Mouse (Mus musculus) intestine, postnatal 0 days (tissue): Measurements from ENCODE around the gene Def8. TPM values are rescaled to one million over a fixed set of nuclear protein-coding genes. Genes with fewer than 3 reads are reported as not detected.

Source experiments
- ATAC-seq: fragments of 200-750 bp; cut with Nextera tagmentation; 2 replicates; pipeline ENCODE4 v1.8.0; 2017; ENCODE audit warnings: mild to moderate bottlenecking, moderate TSS enrichment, moderate library complexity
- H3K27ac ChIP-seq: fragments of 300-500 bp; sonication (generic); 2 replicates; pipeline ENCODE4 v1.5.1; 2014; ENCODE audit warnings: mild to moderate bottlenecking, low read depth, low read length, moderate library complexity
- H3K27me3 ChIP-seq: fragments of 300-500 bp; sonication (generic); replicated peaks from 2 replicates; pipeline ENCODE4 v1.6.1; 2014; ENCODE audit warnings: low read length, mixed read lengths; ENCODE audit not compliant: control insufficient read depth, insufficient read depth
- H3K36me3 ChIP-seq: fragments of 300-500 bp; sonication (generic); 2 replicates; pipeline ENCODE4 v1.6.1; 2014; ENCODE audit warnings: mild to moderate bottlenecking, moderate library complexity; ENCODE audit not compliant: control insufficient read depth, insufficient read depth
- H3K4me1 ChIP-seq: fragments of 300-500 bp; sonication (generic); replicated peaks from 2 replicates; pipeline ENCODE4 v1.6.1; 2014; ENCODE audit warnings: antibody characterized with exemption, low read length, mixed read lengths; ENCODE audit not compliant: control insufficient read depth, insufficient read depth
- H3K4me2 ChIP-seq: fragments of 300-500 bp; sonication (generic); replicated peaks from 2 replicates; pipeline ENCODE4 v1.6.1; 2014; ENCODE audit warnings: low read depth, mild to moderate bottlenecking, moderate library complexity
- H3K4me3 ChIP-seq: fragments of 300-500 bp; sonication (generic); 2 replicates; pipeline ENCODE4 v1.5.1; 2014; ENCODE audit warnings: low read depth, low read length
- H3K9ac ChIP-seq: fragments of 300-500 bp; sonication (generic); 2 replicates; pipeline ENCODE4 v1.6.1; 2014; ENCODE audit warnings: mild to moderate bottlenecking, low read depth, low read length
- H3K9me3 ChIP-seq: fragments of 300-500 bp; sonication (generic); 2 replicates; pipeline ENCODE4 v1.6.1; 2016; ENCODE audit warnings: mixed run types; ENCODE audit not compliant: control insufficient read depth
- CTCF ChIP-seq: sonication (generic); IDR thresholded peaks from 2 replicates; pipeline ENCODE4 v1.5.1; 2016; ENCODE audit warnings: low read depth, mild to moderate bottlenecking, control low read depth, antibody characterized with exemption, moderate library complexity
- WGBS: fragments of 180-500 bp; shearing (Covaris S2); extraction: QIAGEN DNeasy Blood & Tissue Kit; methylation state at CpG from one replicate; pipeline ENCODE4 v1.1.7; 2014; 5-methylcytosine and 5-hydroxymethylcytosine counted together
- polyA plus RNA-seq: library from polyadenylated mRNA; unstranded; fragments of >200 nt; fragmentation: Nextera tagmentation; extraction: Ambion mirVana; gene quantifications from 2 replicates; pipeline ENCODE4 v1.2.1, GENCODE M21; 2015

The Def8 gene
- polyA plus RNA-seq, 1 experiment from 2014 or later, result 18.4 TPM

DNA sequence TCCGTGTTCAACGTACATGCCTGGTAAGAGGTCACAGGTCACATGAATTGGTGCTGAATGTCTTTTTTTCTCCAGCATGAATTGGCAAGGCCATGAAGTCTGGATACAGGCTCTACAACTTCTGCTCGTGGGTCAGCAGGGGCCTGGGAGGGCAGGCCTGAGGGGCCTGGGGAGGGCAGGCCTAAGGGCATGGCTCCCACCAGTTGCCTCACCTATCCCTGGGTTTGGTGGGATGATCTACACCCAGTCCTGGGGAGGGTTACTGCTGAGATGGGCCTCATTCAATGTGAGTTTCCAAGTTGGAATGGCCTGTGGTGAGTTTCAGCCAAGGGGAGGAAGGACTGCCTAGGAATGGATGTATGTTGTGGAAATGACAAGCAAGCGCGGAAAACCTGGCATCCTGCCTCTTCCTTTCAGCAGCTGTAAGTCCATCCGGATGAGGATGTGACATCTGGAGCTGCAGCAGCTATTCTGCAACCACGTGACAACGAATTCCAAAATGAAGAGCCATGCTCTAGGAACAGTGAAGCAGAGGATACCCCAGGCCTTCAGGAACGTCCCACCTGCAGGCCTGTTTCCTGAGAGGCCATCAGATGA, 20.5 kb upstream of the Def8 start:
- Histone ChIP-seq H3K4me1 (no peaks in the 10 kb centered on the region), H3K4me3 (no peak overlapping the region), H3K4me2 (no peak overlapping the region), H3K27ac (no peak overlapping the region), H3K27me3 (peaks cover under 1% of the 10 kb centered on the region; the same call in 1 of the 2 replicates), H3K36me3 (peaks cover 54% of the 10 kb centered on the region), H3K9me3 (no peaks in the 10 kb centered on the region), H3K9ac (no peak overlapping the region)
- no peak for ATAC-seq
- 78% methylated on average over 9 of the region's 9 CpGs for WGBS
- no peak for TF ChIP-seq CTCF

DNA sequence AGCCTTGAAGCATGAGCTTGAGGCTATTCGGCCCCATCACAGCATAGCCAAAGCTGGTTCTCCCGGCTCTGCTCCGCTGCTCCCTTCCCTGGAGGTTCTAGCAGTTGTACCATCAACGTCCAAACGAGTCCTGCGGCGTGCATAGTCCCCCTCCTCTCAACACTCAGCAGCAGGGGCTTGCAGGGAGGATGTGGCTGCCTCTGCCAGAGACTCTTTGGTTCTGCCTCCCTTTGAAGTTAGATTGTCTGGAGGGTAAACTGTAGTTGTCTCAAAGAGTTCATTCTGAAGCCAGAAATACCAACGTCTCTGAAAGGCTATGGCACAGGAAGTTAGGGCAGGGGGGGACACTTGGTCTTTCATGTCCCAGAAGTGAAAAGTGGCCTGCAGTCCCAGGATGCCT, 18.8 kb upstream of the Def8 start:
- H3K4me3 ChIP-seq, result no peak overlapping the region
- peaks cover 12% of the 10 kb centered on the region for H3K27me3 ChIP-seq
- no peak overlapping the region for H3K9ac ChIP-seq
- H3K27ac ChIP-seq, result no peak overlapping the region
- H3K4me2 ChIP-seq, result no peak overlapping the region
- H3K9me3 ChIP-seq, result no peaks in the 10 kb centered on the region
- 55% methylated on average over 8 of the region's 8 CpGs for WGBS
- no peak for TF ChIP-seq CTCF
- ATAC-seq, result no peak
- H3K4me1 ChIP-seq, result no peaks in the 10 kb centered on the region
- peaks cover 37% of the 10 kb centered on the region for H3K36me3 ChIP-seq

DNA sequence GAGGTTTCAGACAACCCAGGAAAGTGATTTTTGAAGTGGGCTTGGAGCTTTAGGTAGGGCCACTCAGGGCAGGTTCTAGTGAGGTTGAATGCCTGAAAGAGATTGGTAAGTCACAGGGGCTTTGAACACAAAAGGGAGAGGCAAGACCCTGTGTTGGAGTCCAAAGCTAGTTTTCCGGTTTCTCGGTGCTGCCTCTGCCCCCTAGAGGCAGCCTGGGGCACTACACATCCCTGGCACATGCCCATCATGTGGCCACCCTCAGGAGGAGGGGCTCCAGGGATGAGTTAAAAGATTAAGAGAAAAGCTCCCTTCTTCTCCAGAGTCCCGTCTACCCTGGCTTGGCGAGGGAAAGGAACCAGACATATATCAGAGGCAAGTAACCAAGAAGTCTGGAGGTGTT, 16.5 kb upstream of the Def8 start, which contains the start of gene Mc1r:
TSS of gene Mc1r (plus strand) at position 322 of the 400 bp plus-strand sequence.
- H3K4me2 ChIP-seq, result peak within 1 kb of the TSS; percentile 40
- peak; percentile 12; the same call in 1 of the 2 replicates for ATAC-seq
- no peak within 1 kb of the TSS for H3K4me3 ChIP-seq
- no peaks in the 10 kb centered on the region for H3K9me3 ChIP-seq
- H3K27me3 ChIP-seq, result peaks cover 34% of the 10 kb centered on the region
- 10% methylated on average over 4 of the region's 4 CpGs for WGBS
- no peak within 1 kb of the TSS for H3K27ac ChIP-seq
- TF ChIP-seq CTCF, result peak; percentile 83
- peaks cover 15% of the 10 kb centered on the region for H3K36me3 ChIP-seq
- H3K4me1 ChIP-seq, result no peaks in the 10 kb centered on the region
- H3K9ac ChIP-seq, result no peak within 1 kb of the TSS

DNA sequence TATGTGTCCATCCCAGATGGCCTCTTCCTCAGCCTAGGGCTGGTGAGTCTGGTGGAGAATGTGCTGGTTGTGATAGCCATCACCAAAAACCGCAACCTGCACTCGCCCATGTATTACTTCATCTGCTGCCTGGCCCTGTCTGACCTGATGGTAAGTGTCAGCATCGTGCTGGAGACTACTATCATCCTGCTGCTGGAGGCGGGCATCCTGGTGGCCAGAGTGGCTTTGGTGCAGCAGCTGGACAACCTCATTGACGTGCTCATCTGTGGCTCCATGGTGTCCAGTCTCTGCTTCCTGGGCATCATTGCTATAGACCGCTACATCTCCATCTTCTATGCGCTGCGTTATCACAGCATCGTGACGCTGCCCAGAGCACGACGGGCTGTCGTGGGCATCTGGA, 15.7 kb upstream of the Def8 start:
- Histone ChIP-seq H3K9me3 (no peaks in the 10 kb centered on the region), H3K9ac (no peak overlapping the region), H3K4me2 (no peak overlapping the region), H3K27me3 (peaks cover 42% of the 10 kb centered on the region), H3K4me3 (no peak overlapping the region), H3K27ac (no peak overlapping the region), H3K36me3 (peaks cover 7% of the 10 kb centered on the region; the same call in 1 of the 2 replicates), H3K4me1 (no peaks in the 10 kb centered on the region)
- no peak for ATAC-seq
- WGBS, result 89% methylated on average over 13 of the region's 13 CpGs
- no peak for TF ChIP-seq CTCF

DNA sequence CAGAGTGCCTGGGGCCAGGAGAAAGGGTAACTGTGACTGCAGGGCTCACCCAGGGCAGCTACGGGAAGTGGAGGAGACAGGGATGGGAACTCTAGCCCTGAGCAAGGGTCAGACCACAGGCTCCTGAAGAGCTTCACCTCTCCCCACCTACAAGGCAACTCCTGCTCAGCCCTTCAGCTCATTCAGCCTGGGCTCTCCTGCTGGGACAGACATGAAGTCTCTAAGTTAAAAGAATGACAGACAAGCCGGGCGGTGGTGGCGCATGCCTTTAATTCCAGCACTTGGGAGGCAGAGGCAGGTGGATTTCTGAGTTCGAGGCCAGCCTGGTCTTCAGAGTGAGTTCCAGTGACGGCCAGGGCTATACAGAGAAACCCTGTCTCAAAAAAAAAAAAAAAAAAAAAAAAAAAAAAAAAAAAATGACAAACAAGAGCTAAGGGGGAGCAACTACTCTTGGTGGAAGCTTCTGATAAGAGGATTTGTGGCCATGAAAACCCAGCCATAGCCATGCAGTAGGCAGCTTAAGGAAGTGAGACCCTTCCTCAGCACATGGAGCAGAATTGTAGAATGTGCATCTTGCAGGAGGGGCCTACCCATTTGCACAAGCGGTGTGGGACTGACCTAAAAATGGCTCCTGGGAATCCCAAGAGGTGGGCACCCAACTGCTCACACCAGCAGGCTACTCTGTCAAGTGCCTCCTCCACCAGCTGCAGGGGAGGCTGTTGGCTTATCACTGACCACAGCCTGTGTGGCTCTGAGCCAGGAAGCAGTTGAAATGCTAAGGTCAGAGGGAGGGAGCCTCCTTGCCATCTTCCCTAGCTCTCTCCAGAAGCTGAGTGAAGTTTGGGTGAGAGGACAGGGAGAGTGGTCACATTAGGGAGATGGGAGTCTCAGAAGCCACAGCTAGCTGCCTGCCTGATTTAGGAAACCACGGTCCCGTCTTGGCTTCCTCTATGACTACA, 14.5 kb upstream of the Def8 start:
- no peaks in the 10 kb centered on the region for H3K4me1 ChIP-seq
- TF ChIP-seq CTCF, result no peak
- no peak overlapping the region for H3K4me3 ChIP-seq
- no peak for ATAC-seq
- H3K4me2 ChIP-seq, result no peak overlapping the region
- H3K27ac ChIP-seq, result no peak overlapping the region
- H3K27me3 ChIP-seq, result peaks cover 47% of the 10 kb centered on the region
- H3K9me3 ChIP-seq, result no peaks in the 10 kb centered on the region
- no peak overlapping the region for H3K9ac ChIP-seq
- 69% methylated on average over 9 of the region's 9 CpGs for WGBS
- H3K36me3 ChIP-seq, result no peaks in the 10 kb centered on the region; the same call in 1 of the 2 replicates

DNA sequence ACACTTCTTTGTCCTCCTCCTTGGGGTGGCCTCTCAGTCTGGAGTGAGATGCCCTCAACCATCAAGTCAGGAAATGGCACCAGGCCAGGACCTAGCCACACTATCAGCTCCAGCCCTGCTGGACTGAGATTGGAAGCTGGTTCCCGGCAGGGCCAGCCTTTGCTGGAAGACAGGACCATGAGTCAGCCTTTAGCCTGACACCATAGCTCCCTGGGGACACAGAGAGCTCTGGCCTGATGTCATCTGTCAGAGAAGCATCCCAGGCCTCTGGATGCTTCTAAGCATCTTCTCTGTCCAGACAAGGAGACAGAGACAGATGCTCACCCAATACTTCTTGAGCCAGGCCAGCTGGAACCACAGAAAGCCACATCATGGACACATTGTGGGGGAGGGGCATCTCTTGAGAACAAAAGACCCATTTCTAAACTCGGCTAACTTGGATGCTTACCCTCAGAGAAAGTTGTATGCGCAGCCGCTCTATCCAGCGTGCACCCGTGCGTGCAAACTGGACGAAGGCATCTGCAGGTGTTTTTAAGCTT, 13.2 kb upstream of the Def8 start:
- 72% methylated on average over 8 of the region's 8 CpGs for WGBS
- peaks cover 47% of the 10 kb centered on the region for H3K27me3 ChIP-seq
- no peaks in the 10 kb centered on the region for H3K9me3 ChIP-seq
- TF ChIP-seq CTCF, result no peak
- no peaks in the 10 kb centered on the region for H3K36me3 ChIP-seq
- no peak overlapping the region for H3K9ac ChIP-seq
- no peaks in the 10 kb centered on the region for H3K4me1 ChIP-seq
- no peak overlapping the region for H3K4me2 ChIP-seq
- ATAC-seq, result no peak
- no peak overlapping the region for H3K27ac ChIP-seq
- no peak overlapping the region for H3K4me3 ChIP-seq
